8 mouse cellular contexts compared by ENCODE assay signal in genomic region chr4:108619165-108619564, GRCm38 (mm10). TPM values are rescaled to one million over a fixed set of nuclear protein-coding genes. Genes with fewer than 3 reads are reported as not detected.
A peak's percentile ranks its signal among the peaks of the same experiment; 100 is the strongest.
DNase-seq lines count a peak whose midpoint lies in the region; ATAC-seq and TF ChIP-seq lines count a peak whose summit lies in the region.

No protein-coding gene starts in this region.

- peaks cover 6% of the 10 kb centered on the region; the same call in 1 of the 2 replicates for H3K4me1 ChIP-seq in spleen, adult 2 months (ENCODE audit: control insufficient read depth, insufficient read depth, insufficient read length)
- H3K4me1 ChIP-seq in limb, embryonic 14.5 days (ENCODE audit: control insufficient read depth, insufficient read depth, low read length) = peaks cover 12% of the 10 kb centered on the region
- no peaks in the 10 kb centered on the region for H3K4me1 ChIP-seq in midbrain, postnatal 0 days (ENCODE audit: insufficient read depth, low read length)

- DNase-seq in adrenal gland, postnatal 14 days = peak; percentile 40
- DNase-seq in adrenal gland, postnatal 25 days = no peak
- peak in 1 of 2 experiments; percentile 17 for DNase-seq in spleen, adult 2 months (ENCODE audit: low read depth in 1 of 2, low spot score in 2 of 2)
- no peak for DNase-seq in spleen, adult 18-20 months
- DNase-seq in limb, embryonic 14.5 days (ENCODE audit: low spot score) = peak; percentile 31
- peak; percentile 52 for DNase-seq in midbrain, postnatal 0 days (ENCODE audit: low spot score)
- DNase-seq in cerebellum, adult 8-10 months = no peak

- peak overlapping the region; percentile 73 for H3K27ac ChIP-seq in spleen, adult 2 months (ENCODE audit: insufficient read depth, low read length)
- H3K27ac ChIP-seq in limb, embryonic 14.5 days (replicated peaks; ENCODE audit: low read depth, low read length) = peak overlapping the region; percentile 92
- H3K27ac ChIP-seq in midbrain, postnatal 0 days (ENCODE audit: low read depth, low read length) = peak overlapping the region; percentile 97

- H3K27me3 ChIP-seq in spleen, adult 2 months (ENCODE audit: control insufficient read depth, insufficient read depth, low read length) = no peaks in the 10 kb centered on the region
- no peaks in the 10 kb centered on the region for H3K27me3 ChIP-seq in limb, embryonic 14.5 days (ENCODE audit: control insufficient read depth, insufficient read depth, low read length)
- H3K27me3 ChIP-seq in midbrain, postnatal 0 days (ENCODE audit: insufficient read depth, low read length) = no peaks in the 10 kb centered on the region

- H3K9me3 ChIP-seq in limb, embryonic 14.5 days (ENCODE audit: control insufficient read depth, low read length) = no peaks in the 10 kb centered on the region
- no peaks in the 10 kb centered on the region for H3K9me3 ChIP-seq in midbrain, postnatal 0 days (ENCODE audit: low read length)

- 0 out of 2 replicates have a peak, but pooled peaks have one; percentile 2 for ATAC-seq in granulocyte monocyte progenitor cell, adult 5-6 weeks (replicated peaks; ENCODE audit: poor library complexity, severe bottlenecking)
- peak; percentile 16 for ATAC-seq in limb, embryonic 14.5 days (ENCODE audit: low FRiP score, low read depth)
- peak; percentile 59 for ATAC-seq in midbrain, postnatal 0 days (ENCODE audit: low FRiP score)

- WGBS in spleen, adult 2 months = 4% methylated on average over 10 of the region's 10 CpGs
- WGBS in limb, embryonic 14.5 days = 0% methylated on average over 10 of the region's 10 CpGs
- under 1% methylated on average over 10 of the region's 10 CpGs for WGBS in midbrain, postnatal 0 days

- no peak for TF ChIP-seq POLR2A in spleen, adult 2 months (IDR thresholded peaks at IDR 0.05; ENCODE audit: low read depth, low read length)
- TF ChIP-seq POLR2A in limb, embryonic 14.5 days (IDR thresholded peaks at IDR 0.05; ENCODE audit: borderline replicate concordance, extremely low read depth, insufficient read depth, insufficient read length) = no peak

- peak overlapping the region; percentile 87 for H3K9ac ChIP-seq in limb, embryonic 14.5 days (ENCODE audit: low read depth, low read length, severe bottlenecking)
- H3K9ac ChIP-seq in midbrain, postnatal 0 days (replicated peaks; ENCODE audit: low read length, poor library complexity, severe bottlenecking) = peak overlapping the region; percentile 93

- H3K4me3 ChIP-seq in spleen, adult 2 months (ENCODE audit: extremely low read depth, insufficient read depth, insufficient read length) = peak overlapping the region; percentile 82
- H3K4me3 ChIP-seq in limb, embryonic 14.5 days (replicated peaks; ENCODE audit: low read length) = peak overlapping the region; percentile 74
- peak overlapping the region; percentile 68 for H3K4me3 ChIP-seq in midbrain, postnatal 0 days (ENCODE audit: low read depth, low read length)

- peak overlapping the region; percentile 83 for H3K4me2 ChIP-seq in limb, embryonic 14.5 days (replicated peaks; ENCODE audit: low read depth, low read length, severe bottlenecking)
- peak overlapping the region; percentile 70 for H3K4me2 ChIP-seq in midbrain, postnatal 0 days (ENCODE audit: low read depth, low read length, poor library complexity, severe bottlenecking)

- no peaks in the 10 kb centered on the region for H3K36me3 ChIP-seq in spleen, adult 2 months (ENCODE audit: control insufficient read depth, insufficient read depth, low read length)
- peaks cover 6% of the 10 kb centered on the region for H3K36me3 ChIP-seq in limb, embryonic 14.5 days (ENCODE audit: control insufficient read depth, insufficient read depth, low read length)
- no peaks in the 10 kb centered on the region for H3K36me3 ChIP-seq in midbrain, postnatal 0 days (ENCODE audit: insufficient read depth, low read length)

- TF ChIP-seq CTCF in spleen, adult 2 months (IDR thresholded peaks at IDR 0.05; ENCODE audit: extremely low read depth, insufficient read depth, insufficient read length, insufficient replicate concordance) = no peak
- TF ChIP-seq CTCF in midbrain, postnatal 0 days (IDR thresholded peaks at IDR 0.05) = no peak

RNA-seq across cellular contexts. Expression of gene Cc2d1b, which starts 0.6 kb away (rescaled TPM):
- 31.5 and 39.8 TPM in 2 replicates for total RNA-seq in adrenal gland, postnatal 14 days (2021)
- total RNA-seq in adrenal gland, postnatal 25 days (2021) = 55.9 and 66.4 TPM in 2 replicates
- polyA plus RNA-seq in spleen, adult 2 months (2012; rRNA removed) = 33.1 and 39.0 TPM in 2 replicates
- 23.5 and 29.2 TPM in 2 replicates for total RNA-seq in granulocyte monocyte progenitor cell, adult 5-6 weeks (2014; fragmentation: Nextera tagmentation)
- 65.4 and 86.2 TPM in 2 replicates for total RNA-seq in granulocyte monocyte progenitor cell, adult 5-6 weeks (2017)
- polyA plus RNA-seq in limb, embryonic 14.5 days (2012; rRNA removed) = 53.4 and 56.2 TPM in 2 replicates
- polyA plus RNA-seq in limb, embryonic 14.5 days (2014; fragmentation: Nextera tagmentation; extraction: Ambion mirVana) = 28.9 and 32.4 TPM in 2 replicates
- 36.1 and 45.5 TPM in 2 replicates for total RNA-seq in midbrain, postnatal 0 days (2014; rRNA removed)
- polyA plus RNA-seq in midbrain, postnatal 0 days (2015; fragmentation: Nextera tagmentation; extraction: Ambion mirVana) = 19.9 and 20.2 TPM in 2 replicates

RNA-seq across cellular contexts. Expression of gene Orc1, which starts 39.9 kb away (rescaled TPM):
- 0.94 and 1.5 TPM in 2 replicates for total RNA-seq in adrenal gland, postnatal 14 days (2021)
- 0.94 and 1.1 TPM in 2 replicates for total RNA-seq in adrenal gland, postnatal 25 days (2021)
- 1.2 and 1.5 TPM in 2 replicates for polyA plus RNA-seq in spleen, adult 2 months (2012; rRNA removed)
- total RNA-seq in granulocyte monocyte progenitor cell, adult 5-6 weeks (2014; fragmentation: Nextera tagmentation) = 14.6 and 24.6 TPM in 2 replicates
- 7.8 and 11.0 TPM in 2 replicates for total RNA-seq in granulocyte monocyte progenitor cell, adult 5-6 weeks (2017)
- polyA plus RNA-seq in limb, embryonic 14.5 days (2012; rRNA removed) = 6.4 and 7.4 TPM in 2 replicates
- 9.2 and 9.3 TPM in 2 replicates for polyA plus RNA-seq in limb, embryonic 14.5 days (2014; fragmentation: Nextera tagmentation; extraction: Ambion mirVana)
- 0.14 and 0.27 TPM in 2 replicates for total RNA-seq in midbrain, postnatal 0 days (2014; rRNA removed)
- polyA plus RNA-seq in midbrain, postnatal 0 days (2015; fragmentation: Nextera tagmentation; extraction: Ambion mirVana) = 0.23 and 0.78 TPM in 2 replicates

RNA-seq across cellular contexts. Expression of gene Prpf38a, which starts 40.0 kb away (rescaled TPM):
- total RNA-seq in adrenal gland, postnatal 14 days (2021) = 34.2 and 39.5 TPM in 2 replicates
- total RNA-seq in adrenal gland, postnatal 25 days (2021) = 27.6 and 30.2 TPM in 2 replicates
- 2.1 and 2.4 TPM in 2 replicates for polyA plus RNA-seq in spleen, adult 2 months (2012; rRNA removed)
- total RNA-seq in granulocyte monocyte progenitor cell, adult 5-6 weeks (2014; fragmentation: Nextera tagmentation) = 50.4 and 78.1 TPM in 2 replicates
- 116 and 137 TPM in 2 replicates for total RNA-seq in granulocyte monocyte progenitor cell, adult 5-6 weeks (2017)
- 29.4 and 51.7 TPM in 2 replicates for polyA plus RNA-seq in limb, embryonic 14.5 days (2012; rRNA removed)
- polyA plus RNA-seq in limb, embryonic 14.5 days (2014; fragmentation: Nextera tagmentation; extraction: Ambion mirVana) = 78.1 and 83.0 TPM in 2 replicates
- total RNA-seq in midbrain, postnatal 0 days (2014; rRNA removed) = 33.7 and 42.6 TPM in 2 replicates
- 57.4 and 60.9 TPM in 2 replicates for polyA plus RNA-seq in midbrain, postnatal 0 days (2015; fragmentation: Nextera tagmentation; extraction: Ambion mirVana)

Comparison
In these comparisons a context has a peak if more than half of its experiments do, and no peak if none do; other contexts are left out.
1. DNase-seq: peak in adrenal gland, postnatal 14 days (single experiment), limb, embryonic 14.5 days (single experiment) and midbrain, postnatal 0 days (single experiment); none in adrenal gland, postnatal 25 days (single experiment), spleen, adult 18-20 months (0 of 2) and cerebellum, adult 8-10 months (single experiment).
2. ATAC-seq: peak in every context shown above with its lines; median percentile 59 in midbrain, postnatal 0 days; 16 in limb, embryonic 14.5 days; 2 in granulocyte monocyte progenitor cell, adult 5-6 weeks.
3. Peak in every context shown above with its lines, with median percentiles within 50 percentile points of each other: H3K27ac ChIP-seq and H3K4me3 ChIP-seq.